Mouse (Mus musculus) midbrain, embryonic 15.5 days (tissue): ENCODE results near the gene Ndufs2. TPM values are rescaled to one million over a fixed set of nuclear protein-coding genes. Genes with fewer than 3 reads are reported as not detected.
A peak's percentile ranks its signal among the peaks of the same experiment; 100 is the strongest.

ENCODE experiments used
- ATAC-seq: fragments of 200-750 bp; cut with Nextera tagmentation; replicated peaks from 2 replicates; pipeline ENCODE4 v1.8.0; 2017; ENCODE audit warnings: moderate TSS enrichment
- H3K27ac ChIP-seq: fragments of 300-500 bp; sonication (generic); 2 replicates; pipeline ENCODE4 v1.5.1; 2015; ENCODE audit warnings: mild to moderate bottlenecking, inconsistent platforms
- H3K27me3 ChIP-seq: fragments of 300-500 bp; sonication (generic); replicated peaks from 2 replicates; pipeline ENCODE4 v1.6.1; 2015; ENCODE audit warnings: inconsistent platforms
- H3K36me3 ChIP-seq: fragments of 300-500 bp; sonication (generic); replicated peaks from 2 replicates; pipeline ENCODE4 v1.6.1; 2015; ENCODE audit warnings: inconsistent platforms
- H3K4me1 ChIP-seq: fragments of 300-500 bp; sonication (generic); 2 replicates; pipeline ENCODE4 v1.6.1; 2015; ENCODE audit warnings: inconsistent platforms
- H3K4me2 ChIP-seq: fragments of 300-500 bp; sonication (generic); 2 replicates; pipeline ENCODE4 v1.6.1; 2015; ENCODE audit warnings: inconsistent platforms, mild to moderate bottlenecking, moderate library complexity
- H3K4me3 ChIP-seq: fragments of 300-500 bp; sonication (generic); 2 replicates; pipeline ENCODE4 v1.5.1; 2015; ENCODE audit warnings: mild to moderate bottlenecking, inconsistent platforms
- H3K9ac ChIP-seq: fragments of 300-500 bp; sonication (generic); 2 replicates; pipeline ENCODE4 v1.6.1; 2015; ENCODE audit warnings: mild to moderate bottlenecking, inconsistent platforms
- H3K9me3 ChIP-seq: fragments of 300-500 bp; sonication (generic); 2 replicates; pipeline ENCODE4 v1.6.1; 2016; ENCODE audit warnings: inconsistent platforms
- WGBS: fragments of 180-500 bp; shearing (Covaris S2); methylation state at CpG from one replicate; pipeline ENCODE4 v1.1.7; 2015; ENCODE audit warnings: mixed read lengths; 5-methylcytosine and 5-hydroxymethylcytosine counted together
- polyA plus RNA-seq: library from polyadenylated mRNA; unstranded; fragments of >200 nt; fragmentation: Nextera tagmentation; extraction: Ambion mirVana; gene quantifications from 2 replicates; pipeline ENCODE4 v1.2.1, GENCODE M21; 2015

Gene Ndufs2
- polyA plus RNA-seq, 1 experiment from 2014 or later: 229 TPM

DNA sequence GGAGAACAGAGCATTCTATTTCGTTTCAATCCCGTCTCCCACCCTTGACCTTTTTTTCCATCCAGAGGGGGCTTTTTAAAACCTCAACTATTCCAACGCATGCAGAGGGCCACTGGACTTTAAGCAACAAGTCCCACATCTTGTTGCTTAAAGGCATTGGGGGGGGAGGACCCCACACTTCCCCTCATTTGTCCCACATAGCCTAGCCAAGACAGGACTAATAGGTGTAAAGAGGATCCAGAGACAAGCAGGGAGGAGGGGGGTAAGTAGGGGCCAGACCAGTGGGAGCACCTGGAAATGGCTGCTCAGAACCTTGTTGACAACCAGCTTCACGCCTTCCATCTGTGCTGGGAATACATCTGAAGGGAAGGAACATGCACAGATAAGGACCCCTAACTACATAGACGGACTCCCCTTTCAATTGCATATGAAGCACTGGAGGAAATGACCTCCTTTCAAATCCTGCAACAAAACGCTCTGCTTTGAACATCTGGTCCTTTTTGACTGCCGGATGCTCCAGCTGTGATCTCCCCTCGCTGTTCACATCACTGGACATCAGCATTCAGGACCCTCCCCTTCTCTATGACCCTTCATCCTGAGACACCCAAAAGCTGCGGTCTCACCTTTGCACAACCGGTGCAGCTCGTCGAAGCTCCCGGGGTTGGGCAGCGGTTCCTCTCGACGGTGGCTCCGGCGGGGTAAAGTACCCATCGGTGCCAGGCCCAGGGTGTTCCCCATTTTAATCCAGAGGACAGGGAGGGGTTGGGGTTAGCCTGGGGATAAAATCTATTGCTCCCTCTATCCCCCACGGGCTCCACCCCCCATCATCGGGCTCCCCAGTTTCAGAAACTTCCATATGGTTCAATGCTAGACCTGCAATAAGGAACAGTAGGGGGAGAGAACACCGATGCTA lies 29.7 kb downstream of the Ndufs2 start:
- H3K36me3 ChIP-seq: peaks cover 5% of the 10 kb centered on the region; the same call in 1 of the 2 replicates
- H3K4me3 ChIP-seq: peak overlapping the region; percentile 69
- WGBS: 5% methylated on average over 22 of the region's 22 CpGs
- ATAC-seq: peak; percentile 24
- no peaks in the 10 kb centered on the region for H3K9me3 ChIP-seq
- H3K27me3 ChIP-seq: no peaks in the 10 kb centered on the region
- H3K4me1 ChIP-seq: peaks cover 20% of the 10 kb centered on the region
- peak overlapping the region; percentile 54 for H3K9ac ChIP-seq
- H3K27ac ChIP-seq: peak overlapping the region; percentile 69
- H3K4me2 ChIP-seq: peak overlapping the region; percentile 78

- 9% methylated on average over 10 of the region's 10 CpGs for WGBS
- Histone ChIP-seq H3K4me1 (peaks cover 20% of the 10 kb centered on the region), H3K27ac (no peak overlapping the region), H3K4me2 (peak overlapping the region; percentile 78), H3K27me3 (no peaks in the 10 kb centered on the region), H3K9ac (peak overlapping the region; percentile 54; the same call in 1 of the 2 replicates), H3K4me3 (peak overlapping the region; percentile 69), H3K9me3 (no peaks in the 10 kb centered on the region), H3K36me3 (peaks cover 5% of the 10 kb centered on the region; the same call in 1 of the 2 replicates)
- ATAC-seq: peak; percentile 28
Measured at GRCm38 (mm10) chr1:171220871-171221270, 30.3 kb downstream of the Ndufs2 start.

DNA sequence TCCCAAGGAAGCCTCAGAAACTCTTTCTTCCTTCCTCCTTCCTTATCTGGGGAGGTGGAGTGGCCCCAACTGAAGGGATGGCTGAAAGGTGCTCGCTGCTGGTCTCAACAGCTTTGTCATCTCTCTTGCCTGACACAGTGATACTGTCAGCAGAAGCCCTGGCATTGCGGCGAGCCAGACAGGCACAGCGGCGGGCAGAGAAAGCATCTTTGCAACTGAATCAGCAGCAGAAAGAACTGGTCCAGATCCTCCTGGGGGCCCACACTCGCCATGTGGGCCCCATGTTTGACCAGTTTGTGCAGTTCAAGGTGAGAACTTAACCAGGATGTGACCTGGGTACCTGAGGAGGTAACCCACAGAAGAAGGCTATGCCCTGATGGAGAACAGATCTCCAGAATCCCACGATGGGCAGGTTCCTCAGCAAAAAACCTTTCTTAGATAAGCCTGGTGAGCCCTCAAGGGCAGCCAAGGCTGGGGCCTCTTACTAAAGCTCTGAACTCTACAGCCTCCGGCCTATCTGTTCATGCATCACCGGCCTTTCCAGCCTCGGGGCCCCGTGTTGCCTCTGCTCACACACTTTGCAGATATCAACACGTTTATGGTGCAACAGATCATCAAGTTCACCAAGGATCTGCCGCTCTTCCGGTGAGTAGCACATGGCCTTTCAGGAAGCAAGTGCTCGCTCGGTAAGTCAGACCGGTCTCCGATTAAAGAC lies 34.8 kb downstream of the Ndufs2 start:
- no peaks in the 10 kb centered on the region for H3K27me3 ChIP-seq
- H3K4me2 ChIP-seq: no peak overlapping the region
- no peak overlapping the region for H3K27ac ChIP-seq
- no peak overlapping the region for H3K9ac ChIP-seq
- H3K9me3 ChIP-seq: no peaks in the 10 kb centered on the region
- ATAC-seq: no peak
- H3K4me3 ChIP-seq: no peak overlapping the region
- peaks cover 5% of the 10 kb centered on the region; the same call in 1 of the 2 replicates for H3K36me3 ChIP-seq
- H3K4me1 ChIP-seq: peaks cover 9% of the 10 kb centered on the region
- WGBS: 90% methylated on average over 18 of the region's 18 CpGs

DNA sequence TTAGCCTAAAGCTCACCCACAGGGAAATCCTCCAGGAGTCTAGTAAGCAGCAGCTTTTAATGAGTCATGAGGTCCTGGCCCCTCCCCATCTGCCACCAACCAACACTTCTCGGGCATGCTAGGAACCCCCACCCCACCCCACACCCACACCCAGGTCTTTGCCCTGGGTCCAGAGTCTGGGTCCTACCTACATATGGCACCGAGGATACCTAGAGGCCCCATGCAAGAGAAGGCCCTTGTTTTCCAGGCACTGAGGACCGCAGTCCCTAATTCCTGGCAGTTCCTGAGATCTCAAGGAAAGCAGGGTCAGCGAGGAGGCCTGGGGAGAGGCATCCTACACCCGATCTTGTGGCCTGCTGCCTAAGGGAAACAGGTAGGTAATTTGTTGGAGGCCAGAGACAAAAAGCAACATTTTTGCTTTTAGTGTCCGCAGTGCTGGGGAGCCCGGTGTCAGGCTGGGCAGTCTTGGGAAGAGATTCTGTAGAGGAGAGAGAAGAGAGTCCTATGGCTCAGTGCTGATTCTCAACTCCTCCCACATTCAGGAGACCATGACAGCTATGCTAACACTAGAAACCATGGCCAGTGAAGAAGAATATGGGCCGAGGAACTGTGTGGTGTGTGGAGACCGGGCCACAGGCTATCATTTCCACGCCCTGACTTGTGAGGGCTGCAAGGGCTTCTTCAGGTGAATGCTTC lies 37.2 kb downstream of the Ndufs2 start, which contains the start of gene Nr1i3:
TSS of gene Nr1i3 (plus strand) at position 170 of the 696 bp plus-strand sequence.
- H3K9me3 ChIP-seq: no peaks in the 10 kb centered on the region
- H3K4me2 ChIP-seq: no peak within 1 kb of the TSS
- H3K4me3 ChIP-seq: no peak within 1 kb of the TSS
- no peak within 1 kb of the TSS for H3K27ac ChIP-seq
- 68% methylated on average over 10 of the region's 10 CpGs for WGBS
- 0 out of 2 replicates have a peak, but pooled peaks cover 2% of the 10 kb centered on the region for H3K36me3 ChIP-seq
- H3K4me1 ChIP-seq: no peaks in the 10 kb centered on the region
- ATAC-seq: no peak
- H3K27me3 ChIP-seq: no peaks in the 10 kb centered on the region
- H3K9ac ChIP-seq: no peak within 1 kb of the TSS

DNA sequence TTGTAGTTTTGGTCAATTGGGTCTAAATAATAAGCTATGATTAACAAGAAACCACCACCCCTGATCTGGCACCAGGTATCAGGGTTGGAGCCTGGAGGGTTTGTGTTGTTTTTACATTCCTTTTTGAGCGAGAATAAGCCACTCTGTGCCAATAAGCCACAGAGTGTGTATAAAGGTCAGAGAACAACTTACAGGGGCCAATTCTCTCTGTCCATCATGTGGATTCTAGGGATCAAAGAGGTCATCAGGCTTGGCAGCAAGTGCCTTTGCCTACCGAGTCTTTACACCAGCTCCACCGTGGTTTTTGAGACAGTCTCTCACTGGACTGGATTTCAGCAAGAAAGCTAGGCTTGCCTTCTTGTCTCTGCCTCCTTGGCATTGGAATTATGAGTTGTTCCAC lies 38.3 kb downstream of the Ndufs2 start:
- H3K36me3 ChIP-seq: no peaks in the 10 kb centered on the region
- H3K4me3 ChIP-seq: no peak overlapping the region
- WGBS: 47% methylated on average over 3 of the region's 3 CpGs
- ATAC-seq: no peak
- no peak overlapping the region for H3K4me2 ChIP-seq
- no peaks in the 10 kb centered on the region for H3K9me3 ChIP-seq
- H3K27ac ChIP-seq: no peak overlapping the region
- H3K9ac ChIP-seq: no peak overlapping the region
- H3K4me1 ChIP-seq: no peaks in the 10 kb centered on the region
- H3K27me3 ChIP-seq: no peaks in the 10 kb centered on the region

- Histone ChIP-seq H3K27me3 (no peaks in the 10 kb centered on the region), H3K4me1 (no peaks in the 10 kb centered on the region), H3K27ac (no peak overlapping the region), H3K4me3 (no peak overlapping the region), H3K9me3 (no peaks in the 10 kb centered on the region), H3K9ac (no peak overlapping the region), H3K4me2 (no peak overlapping the region), H3K36me3 (no peaks in the 10 kb centered on the region)
- ATAC-seq: no peak
- WGBS: 16% methylated on average over 4 of the region's 4 CpGs
Measured at GRCm38 (mm10) chr1:171209409-171209808, 41.8 kb downstream of the Ndufs2 start.

DNA sequence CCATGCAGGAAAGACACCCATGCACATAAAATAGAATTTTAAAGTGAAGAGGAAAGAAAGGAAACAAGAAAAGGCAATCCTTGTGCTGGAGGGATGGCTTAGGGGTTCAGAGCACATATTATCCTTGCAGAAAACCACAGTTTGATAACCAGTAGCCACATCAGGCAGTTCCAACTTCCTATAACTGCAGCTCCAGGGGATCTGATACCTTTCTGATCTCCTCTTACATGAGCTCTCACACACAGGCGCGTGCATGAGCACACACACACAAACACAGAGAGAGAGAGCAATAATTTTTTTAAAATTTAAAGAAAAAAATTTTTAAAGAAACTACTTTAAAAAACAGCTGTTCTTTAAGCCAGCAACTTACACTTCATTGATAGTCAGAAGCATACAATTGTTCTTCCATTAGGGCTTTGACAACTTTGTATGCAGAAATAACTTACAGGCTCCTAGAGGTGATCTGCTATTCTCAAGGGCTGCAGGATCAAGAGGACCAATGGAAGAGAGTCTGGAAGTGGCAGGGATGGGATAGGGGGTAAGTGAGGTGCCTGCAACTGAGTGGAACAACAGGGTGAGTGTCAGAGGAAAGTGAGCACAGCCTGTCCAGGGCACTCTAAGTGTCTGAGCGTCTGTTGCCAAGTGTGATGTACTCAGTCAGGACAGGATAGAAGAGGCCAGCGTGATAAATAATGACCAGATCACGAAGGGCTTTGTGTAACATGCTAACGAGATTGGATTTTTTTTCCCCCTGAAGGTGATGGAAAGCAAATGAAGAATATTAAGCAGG lies 45.3 kb downstream of the Ndufs2 start:
- 60% methylated on average over 6 of the region's 6 CpGs for WGBS
- ATAC-seq: no peak
- no peaks in the 10 kb centered on the region for H3K4me1 ChIP-seq
- no peaks in the 10 kb centered on the region for H3K36me3 ChIP-seq
- H3K4me3 ChIP-seq: no peak overlapping the region
- H3K9me3 ChIP-seq: no peaks in the 10 kb centered on the region
- H3K9ac ChIP-seq: no peak overlapping the region
- H3K4me2 ChIP-seq: no peak overlapping the region
- no peak overlapping the region for H3K27ac ChIP-seq
- H3K27me3 ChIP-seq: no peaks in the 10 kb centered on the region

DNA sequence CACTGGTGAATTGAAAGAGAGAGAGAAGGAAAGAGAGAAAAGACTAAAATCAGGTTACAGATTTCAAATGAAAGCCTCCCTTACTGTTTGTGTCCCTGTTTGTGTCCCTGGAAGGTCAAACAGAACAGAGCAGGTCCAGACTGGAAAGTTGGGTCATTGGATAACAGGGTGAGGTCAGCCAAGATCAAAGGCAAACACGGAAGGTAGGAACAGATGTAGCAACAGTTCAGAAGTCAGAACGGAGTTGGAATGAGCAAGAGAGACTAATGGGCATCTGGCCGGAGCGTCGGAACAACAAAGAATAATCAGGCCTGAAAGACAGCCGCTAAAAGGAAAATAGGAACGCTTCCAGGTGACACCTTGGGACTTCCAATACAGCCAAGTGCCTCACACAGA lies 46.9 kb downstream of the Ndufs2 start:
- H3K36me3 ChIP-seq: no peaks in the 10 kb centered on the region
- H3K9me3 ChIP-seq: no peaks in the 10 kb centered on the region
- no peaks in the 10 kb centered on the region for H3K27me3 ChIP-seq
- H3K9ac ChIP-seq: no peak overlapping the region
- H3K4me3 ChIP-seq: no peak overlapping the region
- ATAC-seq: no peak
- no peak overlapping the region for H3K4me2 ChIP-seq
- 62% methylated on average over 7 of the region's 7 CpGs for WGBS
- no peak overlapping the region for H3K27ac ChIP-seq
- H3K4me1 ChIP-seq: no peaks in the 10 kb centered on the region

DNA sequence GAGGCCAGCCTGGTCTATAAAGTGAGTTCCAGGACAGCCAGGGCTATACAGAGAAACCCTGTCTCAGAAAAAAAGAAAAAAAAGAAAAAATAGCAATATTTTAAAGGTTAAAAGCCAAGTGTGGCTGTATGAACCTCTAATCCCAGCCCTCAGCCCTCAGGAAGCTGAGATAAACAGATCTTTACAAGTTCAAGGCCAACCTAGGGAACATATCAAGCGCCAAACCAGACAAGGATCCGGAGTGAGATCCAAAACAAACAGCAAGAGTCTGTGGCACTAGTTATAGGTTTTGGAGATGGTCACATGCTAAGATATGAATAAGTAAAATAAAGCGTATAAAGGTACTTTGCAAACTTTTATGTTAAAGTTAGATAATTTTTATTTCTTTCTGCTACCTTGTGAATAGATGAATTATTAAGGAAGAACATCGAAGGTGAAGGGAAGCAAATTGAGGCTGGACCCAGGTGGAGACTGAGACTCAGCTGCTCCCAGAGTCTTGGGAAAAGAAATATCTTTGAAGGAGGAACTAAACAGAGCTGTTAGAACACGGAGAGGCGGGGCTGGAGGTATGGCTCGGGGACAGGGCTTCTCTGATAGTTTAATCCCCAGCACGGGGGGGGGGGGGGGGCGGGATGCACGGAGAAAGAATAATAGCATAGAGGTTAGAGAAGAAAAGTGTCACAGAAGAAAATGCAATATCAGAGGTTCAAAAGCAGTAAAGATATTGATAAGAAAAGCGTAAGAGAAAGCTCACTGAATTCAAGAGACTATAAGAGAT lies 47.5 kb downstream of the Ndufs2 start:
- no peaks in the 10 kb centered on the region for H3K36me3 ChIP-seq
- ATAC-seq: no peak
- H3K9ac ChIP-seq: no peak overlapping the region
- no peaks in the 10 kb centered on the region for H3K27me3 ChIP-seq
- H3K4me1 ChIP-seq: no peaks in the 10 kb centered on the region
- H3K4me3 ChIP-seq: no peak overlapping the region
- no peak overlapping the region for H3K27ac ChIP-seq
- WGBS: 52% methylated on average over 10 of the region's 11 CpGs
- no peak overlapping the region for H3K4me2 ChIP-seq
- H3K9me3 ChIP-seq: no peaks in the 10 kb centered on the region

GRCm38 (mm10) chr1:171200769-171201168 lies 50.4 kb downstream of the Ndufs2 start:
- Histone ChIP-seq H3K4me1 (peaks cover 5% of the 10 kb centered on the region), H3K4me3 (no peak overlapping the region), H3K9ac (no peak overlapping the region), H3K27ac (no peak overlapping the region), H3K9me3 (no peaks in the 10 kb centered on the region), H3K4me2 (no peak overlapping the region), H3K27me3 (no peaks in the 10 kb centered on the region), H3K36me3 (no peaks in the 10 kb centered on the region)
- WGBS: 100% methylated on average over 1 of the region's 1 CpGs
- ATAC-seq: no peak

GRCm38 (mm10) chr1:171199532-171199931 lies 51.7 kb downstream of the Ndufs2 start:
- H3K4me3 ChIP-seq: no peak overlapping the region
- peaks cover 16% of the 10 kb centered on the region for H3K4me1 ChIP-seq
- no peaks in the 10 kb centered on the region for H3K9me3 ChIP-seq
- peaks cover 5% of the 10 kb centered on the region; the same call in 1 of the 2 replicates for H3K27me3 ChIP-seq
- WGBS: 50% methylated on average over 1 of the region's 1 CpGs
- ATAC-seq: no peak
- no peaks in the 10 kb centered on the region for H3K36me3 ChIP-seq
- no peak overlapping the region for H3K9ac ChIP-seq
- H3K27ac ChIP-seq: no peak overlapping the region
- H3K4me2 ChIP-seq: no peak overlapping the region
